Mouse (Mus musculus) forebrain, embryonic 11.5 days (tissue): ENCODE data around the gene Gnas. TPM values are rescaled to one million over a fixed set of nuclear protein-coding genes. Genes with fewer than 3 reads are reported as not detected.

Source experiments
- ATAC-seq: fragments of 200-750 bp; cut with Nextera tagmentation; replicated peaks from 2 replicates; pipeline ENCODE4 v1.8.0; 2017; ENCODE audit warnings: moderate TSS enrichment; ENCODE audit not compliant: low FRiP score
- DNase-seq: peaks from one replicate; pipeline ENCODE4 v3.0.0-alpha.2; 2017; ENCODE audit warnings: low spot score
- H3K27ac ChIP-seq: fragments of 300-500 bp; sonication (generic); 2 replicates; pipeline ENCODE4 v1.5.1; 2014; ENCODE audit warnings: low read depth, low read length
- H3K27me3 ChIP-seq: fragments of 300-500 bp; sonication (generic); 2 replicates; pipeline ENCODE4 v1.6.1; 2014; ENCODE audit warnings: mild to moderate bottlenecking, low read length, mixed read lengths; ENCODE audit not compliant: control insufficient read depth, insufficient read depth
- H3K36me3 ChIP-seq: fragments of 300-500 bp; sonication (generic); 2 replicates; pipeline ENCODE4 v1.6.1; 2014; ENCODE audit warnings: mild to moderate bottlenecking, low read length, moderate library complexity, mixed read lengths; ENCODE audit not compliant: control insufficient read depth, insufficient read depth
- H3K4me1 ChIP-seq: fragments of 300-500 bp; sonication (generic); replicated peaks from 2 replicates; pipeline ENCODE4 v1.6.1; 2014; ENCODE audit warnings: low read length, mixed read lengths; ENCODE audit not compliant: control insufficient read depth, insufficient read depth
- H3K4me2 ChIP-seq: fragments of 300-500 bp; sonication (generic); 2 replicates; pipeline ENCODE4 v1.6.1; 2014; ENCODE audit warnings: low read depth, mild to moderate bottlenecking, low read length, moderate library complexity, mixed read lengths; ENCODE audit not compliant: severe bottlenecking
- H3K4me3 ChIP-seq: fragments of 300-500 bp; sonication (generic); 2 replicates; pipeline ENCODE4 v1.5.1; 2014; ENCODE audit warnings: low read depth, low read length
- H3K9ac ChIP-seq: fragments of 300-500 bp; sonication (generic); 2 replicates; pipeline ENCODE4 v1.6.1; 2014; ENCODE audit warnings: low read length
- H3K9me3 ChIP-seq: fragments of 300-500 bp; sonication (generic); 2 replicates; pipeline ENCODE4 v1.6.1; 2016; ENCODE audit warnings: low read length, mixed read lengths; ENCODE audit not compliant: control insufficient read depth
- WGBS: fragments of 180-500 bp; shearing (Covaris S2); extraction: QIAGEN DNeasy Blood & Tissue Kit; methylation state at CpG from one replicate; pipeline ENCODE4 v1.1.7; 2014; 5-methylcytosine and 5-hydroxymethylcytosine counted together
- microRNA counts: library from miRNA; unstranded; fragments of <30 nt; microRNA quantifications from one replicate; lab custom pipeline; 2015
- microRNA-seq: library from miRNA; unstranded; fragments of <30 nt; microRNA quantifications from one replicate; pipeline ENCODE4, GENCODE M21; 2016; ENCODE audit not compliant: insufficient number of aligned reads
- polyA plus RNA-seq: library from polyadenylated mRNA; unstranded; fragments of >200 nt; fragmentation: Nextera tagmentation; extraction: Ambion mirVana; gene quantifications from 2 replicates; pipeline ENCODE4 v1.2.1, GENCODE M21; 2014

Gnas gene
- polyA plus RNA-seq, 1 experiment from 2014 or later = 1,123 TPM

DNA sequence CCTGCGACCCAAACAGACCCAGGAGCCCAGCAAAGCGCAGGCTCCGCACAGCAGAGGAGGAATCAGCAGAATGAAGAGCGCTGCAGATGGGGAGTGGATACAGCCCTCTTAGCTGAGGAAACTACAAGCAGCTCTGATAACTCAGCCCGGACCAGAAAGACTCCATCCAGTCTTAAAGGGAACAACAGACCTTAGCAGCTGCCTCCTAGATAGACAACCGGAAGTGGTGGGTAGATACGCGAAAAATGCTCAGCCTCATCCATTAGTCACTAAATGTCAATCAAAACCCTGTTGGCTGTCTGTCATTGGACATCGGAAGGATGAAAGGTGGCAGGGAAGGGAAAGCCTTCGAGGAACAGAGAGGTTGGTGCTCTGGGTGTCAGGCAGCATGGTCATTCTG lies 82.5 kb downstream of the Gnas start:
- DNase-seq (no peak), ATAC-seq (no peak)
- H3K4me3 ChIP-seq = no peak overlapping the region
- no peak overlapping the region for H3K4me2 ChIP-seq
- H3K9ac ChIP-seq = no peak overlapping the region
- no peaks in the 10 kb centered on the region for H3K9me3 ChIP-seq
- no peak overlapping the region for H3K27ac ChIP-seq
- no peaks in the 10 kb centered on the region for H3K36me3 ChIP-seq
- H3K27me3 ChIP-seq = no peaks in the 10 kb centered on the region
- H3K4me1 ChIP-seq = no peaks in the 10 kb centered on the region
- WGBS = 82% methylated on average over 10 of the region's 10 CpGs

DNA sequence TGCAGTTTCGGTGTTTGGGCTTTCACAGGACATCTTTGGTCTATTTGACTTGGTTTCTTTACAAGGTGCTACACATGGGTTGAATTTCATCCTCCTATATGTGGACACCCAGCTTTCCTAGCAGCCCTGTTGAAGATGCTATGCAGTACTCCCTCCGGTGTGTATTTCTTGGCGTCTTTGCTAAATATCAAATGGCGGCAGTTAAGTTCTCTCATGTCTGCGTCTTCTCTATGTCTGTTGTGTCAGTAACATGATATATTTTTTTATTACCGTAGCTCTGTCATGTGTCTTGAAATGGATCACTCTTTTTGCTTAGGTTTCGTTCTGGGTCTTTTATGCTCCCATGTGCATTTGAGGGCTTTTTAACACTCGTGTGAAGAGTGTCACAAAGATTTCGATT lies 96.9 kb downstream of the Gnas start:
- Histone ChIP-seq H3K4me2 (no peak overlapping the region), H3K9ac (no peak overlapping the region), H3K4me3 (no peak overlapping the region), H3K27ac (no peak overlapping the region), H3K9me3 (no peaks in the 10 kb centered on the region), H3K27me3 (no peaks in the 10 kb centered on the region), H3K36me3 (no peaks in the 10 kb centered on the region), H3K4me1 (no peaks in the 10 kb centered on the region)
- ATAC-seq = no peak
- 88% methylated on average over 9 of the region's 9 CpGs for WGBS
- no peak for DNase-seq

DNA sequence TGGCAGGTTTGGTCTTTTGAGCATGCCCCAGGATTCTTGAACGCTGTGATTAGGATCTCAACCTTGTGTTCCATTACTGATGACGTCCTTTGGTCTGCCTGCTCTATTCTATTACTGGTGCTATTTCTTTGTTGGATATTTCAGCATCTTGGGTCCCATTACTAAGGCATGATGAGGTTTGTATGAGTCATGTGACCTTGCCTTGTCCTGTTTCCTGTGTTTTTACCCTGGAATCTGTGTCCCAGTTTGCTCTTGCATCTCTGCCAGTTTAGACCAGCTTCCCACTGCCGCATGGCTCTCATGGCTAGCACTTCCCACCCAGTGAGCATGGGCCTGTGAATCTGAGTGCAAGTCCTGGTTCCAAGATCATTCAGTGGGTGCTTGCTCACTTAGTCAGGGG lies 107.8 kb downstream of the Gnas start:
- Histone ChIP-seq H3K36me3 (no peaks in the 10 kb centered on the region), H3K4me3 (no peak overlapping the region), H3K4me1 (no peaks in the 10 kb centered on the region), H3K9me3 (no peaks in the 10 kb centered on the region; the same call in 1 of the 2 replicates), H3K4me2 (no peak overlapping the region), H3K27ac (no peak overlapping the region), H3K9ac (no peak overlapping the region), H3K27me3 (no peaks in the 10 kb centered on the region)
- 92% methylated on average over 3 of the region's 3 CpGs for WGBS
- no peak for DNase-seq
- no peak for ATAC-seq

DNA sequence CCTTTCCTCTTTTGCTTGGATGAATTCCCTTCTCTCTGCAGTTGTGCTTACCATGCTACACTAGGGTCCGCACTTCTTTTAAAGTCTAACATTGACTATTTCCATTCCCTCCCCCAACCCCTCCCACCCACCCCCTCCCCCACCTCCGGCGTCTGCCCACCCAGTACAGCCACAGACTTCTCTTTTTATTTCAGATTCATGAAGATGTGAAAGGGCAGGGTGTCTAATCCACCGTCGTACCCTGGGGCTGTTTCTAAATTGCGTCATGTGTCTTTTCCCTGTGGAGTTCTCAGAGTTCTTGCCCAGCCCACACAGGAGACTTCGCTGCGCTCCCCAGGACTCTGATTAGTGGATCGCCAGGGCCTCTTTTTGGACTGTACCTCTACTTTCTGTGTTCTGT lies 108.4 kb downstream of the Gnas start:
- no peak overlapping the region for H3K4me3 ChIP-seq
- H3K9ac ChIP-seq = no peak overlapping the region
- H3K27ac ChIP-seq = no peak overlapping the region
- H3K9me3 ChIP-seq = no peaks in the 10 kb centered on the region; the same call in 1 of the 2 replicates
- DNase-seq (no peak), ATAC-seq (no peak)
- no peaks in the 10 kb centered on the region for H3K36me3 ChIP-seq
- H3K4me1 ChIP-seq = no peaks in the 10 kb centered on the region
- WGBS = 65% methylated on average over 7 of the region's 9 CpGs
- no peaks in the 10 kb centered on the region for H3K27me3 ChIP-seq
- H3K4me2 ChIP-seq = no peak overlapping the region

DNA sequence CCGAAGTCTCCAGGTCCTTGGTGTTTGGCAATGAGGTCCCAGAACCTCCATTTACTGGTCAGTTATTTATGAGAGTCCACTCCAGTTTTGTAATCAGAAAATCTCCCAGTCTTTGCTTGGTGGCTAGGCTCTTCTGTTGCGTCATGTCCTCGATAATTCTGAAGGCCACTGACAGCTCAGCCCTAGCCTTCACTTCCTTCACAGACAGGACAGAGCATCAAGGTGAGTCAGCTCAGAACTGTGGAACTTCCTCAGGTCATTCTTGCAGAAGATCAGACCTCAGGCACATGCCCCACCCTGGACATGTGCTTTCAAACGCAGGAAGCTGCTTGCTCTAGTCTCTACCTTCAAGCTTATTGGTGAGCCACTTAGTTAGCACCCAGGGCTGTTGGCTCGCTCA lies 109.3 kb downstream of the Gnas start:
- WGBS = 88% methylated on average over 5 of the region's 5 CpGs
- Histone ChIP-seq H3K9me3 (no peaks in the 10 kb centered on the region; the same call in 1 of the 2 replicates), H3K9ac (no peak overlapping the region), H3K4me2 (no peak overlapping the region), H3K36me3 (no peaks in the 10 kb centered on the region), H3K27ac (no peak overlapping the region), H3K4me3 (no peak overlapping the region), H3K4me1 (no peaks in the 10 kb centered on the region), H3K27me3 (no peaks in the 10 kb centered on the region)
- no peak for ATAC-seq
- DNase-seq = no peak

MicroRNAs within 50 kb of the gene (microRNA counts, 519-probe panel; counts per million panel counts)
- microRNA mmu-miR-296-3p (lab: Ali Mortazavi, UCI) = 31.2 counts per million
- microRNA mmu-miR-296-5p (lab: Ali Mortazavi, UCI) = 5,532 counts per million, percentile 70 among the panel's probes with 10 or more counts
- 3,858 counts per million, percentile 26 among the panel's probes with 10 or more counts for microRNA mmu-miR-298 (lab: Ali Mortazavi, UCI)

Small RNA genes within 50 kb of the gene (microRNA-seq; reads per million reads assigned to microRNA genes)
- gene Gm27591 (not detected), gene Mir296 (11,517 reads per million, percentile 94 among the genes with 10 or more reads in this experiment), gene Mir298 (12,929 reads per million, percentile 95 among the genes with 10 or more reads in this experiment)

Other genes with a start within 250 kb of the Gnas start
- 9.4 and 10.7 TPM in 2 replicates for gene Stx16, start 208.0 kb upstream of the Gnas start, polyA plus RNA-seq
- 31.2 and 31.5 TPM in 2 replicates for gene Npepl1, start 174.0 kb upstream of the Gnas start, polyA plus RNA-seq
- gene Gm20721, start 62.4 kb downstream of the Gnas start, polyA plus RNA-seq = 6.5 and 7.3 TPM in 2 replicates
- gene Nelfcd, start 131.5 kb downstream of the Gnas start, polyA plus RNA-seq = 178 and 192 TPM in 2 replicates
- gene Ctsz, start 154.7 kb downstream of the Gnas start, polyA plus RNA-seq = 78.7 and 92.9 TPM in 2 replicates
- gene Tubb1, start 166.4 kb downstream of the Gnas start, polyA plus RNA-seq = 4.9 and 6.3 TPM in 2 replicates
- gene Atp5e, start 179.8 kb downstream of the Gnas start, polyA plus RNA-seq = 600 and 613 TPM in 2 replicates
- gene Prelid3b, start 188.8 kb downstream of the Gnas start, polyA plus RNA-seq = 127 and 132 TPM in 2 replicates